Mouse (Mus musculus) myocyte (in vitro differentiated cells): Measurements from ENCODE around the gene Tenm1. TPM values are rescaled to one million over a fixed set of nuclear protein-coding genes. Genes with fewer than 3 reads are reported as not detected.

Source experiments
- H3K27me3 ChIP-seq: one replicate; pipeline ENCODE4 v1.6.1; 2011; ENCODE audit not compliant: control insufficient read depth, insufficient read depth, insufficient read length
- H3K36me3 ChIP-seq: one replicate; pipeline ENCODE4 v1.6.1; 2011; ENCODE audit not compliant: control insufficient read depth, insufficient read depth
- H3K4me2 ChIP-seq: one replicate; pipeline ENCODE4 v1.6.1; 2011; ENCODE audit warnings: low read depth, control low read depth
- H3K4me3 ChIP-seq: one replicate; pipeline ENCODE4 v1.5.1; 2011; ENCODE audit warnings: mild to moderate bottlenecking, control low read depth, moderate library complexity
- H3K79me2 ChIP-seq: one replicate; pipeline ENCODE4 v1.6.1; 2011; ENCODE audit not compliant: control insufficient read depth, insufficient read depth
- H3ac ChIP-seq: one replicate; pipeline ENCODE4 v1.6.1; 2011; ENCODE audit not compliant: control insufficient read depth, insufficient read length
- CEBPB ChIP-seq: IDR thresholded peaks from 2 replicates; pipeline ENCODE4 v1.6.1; 2011; ENCODE audit warnings: mild to moderate bottlenecking, moderate library complexity; ENCODE audit not compliant: poor library complexity, insufficient read depth, severe bottlenecking
- E2F4 ChIP-seq: IDR thresholded peaks from one replicate; pipeline ENCODE4 v1.6.1; 2011; ENCODE audit warnings: mild to moderate bottlenecking, control low read depth, moderate library complexity; ENCODE audit not compliant: insufficient read depth
- MAX ChIP-seq: IDR thresholded peaks from one replicate; pipeline ENCODE4 v1.6.1; 2011; ENCODE audit warnings: low read depth, mild to moderate bottlenecking, control low read depth
- MYOD1 ChIP-seq, 3 experiments: IDR thresholded peaks; one replicate each; pipeline ENCODE4 v1.6.1; 2011; ENCODE audit warnings: control low read depth in 2 of 3, low read depth in 2 of 3, mild to moderate bottlenecking in 2 of 3, moderate library complexity in 1 of 3; ENCODE audit not compliant: insufficient read length in 2 of 3, control insufficient read depth in 1 of 3
- MYOG ChIP-seq, 3 experiments: IDR thresholded peaks; one replicate each; pipeline ENCODE4 v1.6.1; 2011; ENCODE audit warnings: control low read depth in 2 of 3, low read depth in 2 of 3, mild to moderate bottlenecking in 2 of 3; ENCODE audit not compliant: insufficient read length in 2 of 3, control insufficient read depth in 1 of 3, insufficient read depth in 1 of 3
- POLR2A ChIP-seq: IDR thresholded peaks from one replicate; pipeline ENCODE4 v1.6.1; 2011; ENCODE audit warnings: low read depth, mild to moderate bottlenecking, control low read depth, moderate library complexity; ENCODE audit not compliant: insufficient read length
- POLR2AphosphoS2 ChIP-seq: IDR thresholded peaks from one replicate; pipeline ENCODE4 v1.6.1; 2011; ENCODE audit warnings: low read depth, control low read depth; ENCODE audit not compliant: insufficient read length
- REST ChIP-seq: IDR thresholded peaks from one replicate; pipeline ENCODE4 v1.6.1; 2011; ENCODE audit warnings: mild to moderate bottlenecking, control low read depth, moderate library complexity; ENCODE audit not compliant: insufficient read depth, insufficient read length
- SRF ChIP-seq: IDR thresholded peaks from one replicate; pipeline ENCODE4 v1.6.1; 2011; ENCODE audit warnings: low read depth; ENCODE audit not compliant: control insufficient read depth, insufficient read length
- TCF12 ChIP-seq: IDR thresholded peaks from one replicate; pipeline ENCODE4 v1.6.1; 2011; ENCODE audit warnings: mild to moderate bottlenecking, control low read depth; ENCODE audit not compliant: poor library complexity, insufficient read depth, severe bottlenecking
- TCF3 ChIP-seq: IDR thresholded peaks from one replicate; pipeline ENCODE4 v1.6.1; 2011; ENCODE audit warnings: low read depth, control low read depth; ENCODE audit not compliant: insufficient read length
- USF1 ChIP-seq: IDR thresholded peaks from one replicate; pipeline ENCODE4 v1.6.1; 2011; ENCODE audit warnings: low read depth, mild to moderate bottlenecking, control low read depth, moderate library complexity
- polyA plus RNA-seq: library from polyadenylated mRNA; unstranded; fragments of >200 nt; fragmentation: generic; extraction: Trizol; gene quantifications from one replicate; pipeline ENCODE4 v1.2.1, GENCODE M21; 2012; ENCODE audit warnings: missing spikeins

Tenm1 gene
- not detected for polyA plus RNA-seq

GRCm38 (mm10) chrX:43428855-43429263, at the start of gene Tenm1:
Tenm1 (minus strand) TSS chrX:43429126.
- H3K4me2 ChIP-seq, result no peak within 1 kb of the TSS
- H3K4me3 ChIP-seq, result no peak within 1 kb of the TSS
- H3ac ChIP-seq, result no peak within 1 kb of the TSS
- TF ChIP-seq POLR2AphosphoS2 (no peak), SRF (no peak)
- no peaks in the 10 kb centered on the region for H3K36me3 ChIP-seq
- no peaks in the 10 kb centered on the region for H3K27me3 ChIP-seq
- H3K79me2 ChIP-seq, result no peaks in the 10 kb centered on the region

- no peaks in the 10 kb centered on the region for H3K27me3 ChIP-seq
- H3K4me3 ChIP-seq, result no peak overlapping the region
- no peaks in the 10 kb centered on the region for H3K36me3 ChIP-seq
Observed at GRCm38 (mm10) chrX:43467311-43467710, 38.4 kb upstream of the Tenm1 start.

GRCm38 (mm10) chrX:43430581-43430980, 1.7 kb upstream of the Tenm1 start:
- no peaks in the 10 kb centered on the region for H3K79me2 ChIP-seq
- H3K4me3 ChIP-seq, result no peak overlapping the region
- H3K27me3 ChIP-seq, result no peaks in the 10 kb centered on the region
- H3ac ChIP-seq, result no peak overlapping the region
- no peaks in the 10 kb centered on the region for H3K36me3 ChIP-seq
- H3K4me2 ChIP-seq, result no peak overlapping the region
- TF ChIP-seq REST (no peak), MAX (no peak)

More at GRCm38 (mm10) chrX:43467311-43467710, 38.4 kb upstream of the Tenm1 start:
- no peak overlapping the region for H3ac ChIP-seq
- H3K4me2 ChIP-seq, result no peak overlapping the region
- TF ChIP-seq TCF3 (no peak), USF1 (no peak), SRF (no peak), E2F4 (no peak), MYOG (IDR thresholded peaks at IDR 0.05; ENCODE audit: control insufficient read depth in 1 of 3, insufficient read depth in 1 of 3, insufficient read length in 2 of 3, low read depth in 2 of 3) (no peak), POLR2AphosphoS2 (no peak), MYOD1 (IDR thresholded peaks at IDR 0.05; ENCODE audit: control insufficient read depth in 1 of 3, insufficient read length in 2 of 3, low read depth in 2 of 3) (no peak), CEBPB (no peak), REST (no peak), MAX (no peak), TCF12 (no peak), POLR2A (no peak)
- no peaks in the 10 kb centered on the region for H3K79me2 ChIP-seq

- no peaks in the 10 kb centered on the region for H3K36me3 ChIP-seq
- H3K79me2 ChIP-seq, result no peaks in the 10 kb centered on the region
- no peak overlapping the region for H3K4me3 ChIP-seq
- no peak overlapping the region for H3K4me2 ChIP-seq
- no peak for TF ChIP-seq SRF
- no peak for TF ChIP-seq USF1
- no peak for TF ChIP-seq TCF12
- no peak for TF ChIP-seq MYOD1 (IDR thresholded peaks at IDR 0.05; ENCODE audit: control insufficient read depth in 1 of 3, insufficient read length in 2 of 3, low read depth in 2 of 3)
- no peak for TF ChIP-seq POLR2A
- no peak for TF ChIP-seq POLR2AphosphoS2
- no peak for TF ChIP-seq REST
- TF ChIP-seq TCF3, result no peak
- no peak for TF ChIP-seq E2F4
- no peak for TF ChIP-seq MAX
- TF ChIP-seq CEBPB, result no peak
- TF ChIP-seq MYOG (IDR thresholded peaks at IDR 0.05; ENCODE audit: control insufficient read depth in 1 of 3, insufficient read depth in 1 of 3, insufficient read length in 2 of 3, low read depth in 2 of 3), result no peak
- no peaks in the 10 kb centered on the region for H3K27me3 ChIP-seq
- no peak overlapping the region for H3ac ChIP-seq
Observed at GRCm38 (mm10) chrX:43429982-43430531, 1.1 kb upstream of the Tenm1 start.

GRCm38 (mm10) chrX:43429337-43429736, 411 bp upstream of the Tenm1 start:
- TF ChIP-seq MYOG (IDR thresholded peaks at IDR 0.05; ENCODE audit: control insufficient read depth in 1 of 3, insufficient read depth in 1 of 3, insufficient read length in 2 of 3, low read depth in 2 of 3) (no peak), SRF (no peak), POLR2A (no peak), POLR2AphosphoS2 (no peak), MAX (no peak), TCF12 (no peak), MYOD1 (IDR thresholded peaks at IDR 0.05; ENCODE audit: control insufficient read depth in 1 of 3, insufficient read length in 2 of 3, low read depth in 2 of 3) (no peak), USF1 (no peak), E2F4 (no peak)
- H3K27me3 ChIP-seq, result no peaks in the 10 kb centered on the region

More at GRCm38 (mm10) chrX:43429337-43429736, 411 bp upstream of the Tenm1 start:
- Histone ChIP-seq H3K4me3 (no peak overlapping the region), H3ac (no peak overlapping the region), H3K4me2 (no peak overlapping the region), H3K79me2 (no peaks in the 10 kb centered on the region), H3K36me3 (no peaks in the 10 kb centered on the region)
